Mouse (Mus musculus) kidney, adult 2 months (tissue): ENCODE results near the gene Lysmd4.

ENCODE experiments used
- CTCF ChIP-seq: fragments of 200-500 bp; conservative IDR thresholded peaks from 2 replicates; pipeline ENCODE4 v1.5.1; 2011; ENCODE audit warnings: low read depth, mild to moderate bottlenecking, control low read depth, low read length, moderate library complexity, mixed read lengths; ENCODE audit not compliant: insufficient read depth, insufficient read length
- POLR2A ChIP-seq: fragments of 200-500 bp; IDR thresholded peaks from one replicate; pipeline ENCODE4 v1.6.1; 2011; ENCODE audit warnings: low read depth, low read length, control low read depth

- TF ChIP-seq CTCF, result no peak
- TF ChIP-seq POLR2A, result no peak
These were observed 61.2 kb downstream of the Lysmd4 start for GRCm38 (mm10) chr7:67283581-67283980.
